Mouse (Mus musculus): ENCODE measurements around the gene Polr3h.
A peak's percentile ranks its signal among the peaks of the same experiment; 100 is the strongest.

The Polr3h gene

DNA sequence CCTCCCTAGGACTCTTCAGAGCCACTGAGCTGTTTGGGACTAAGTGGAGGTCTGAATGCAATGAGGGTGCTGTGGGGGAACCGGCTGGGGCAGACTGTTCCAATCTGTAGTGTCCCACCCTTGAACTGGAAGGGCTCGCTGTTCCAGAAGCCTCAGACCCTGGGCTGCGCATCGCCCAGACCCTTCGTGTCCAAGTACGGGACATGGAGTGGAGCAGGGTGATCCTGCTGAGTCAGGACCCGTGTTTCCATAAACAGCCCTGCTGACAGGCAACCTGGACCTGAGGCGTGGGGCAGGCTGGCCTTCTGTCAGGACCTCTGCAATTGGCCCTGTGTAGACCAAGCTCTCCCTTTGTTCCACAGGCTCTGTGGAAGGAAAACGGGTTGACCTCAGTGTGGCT is 79.3 kb downstream of the Polr3h start:
- DNase-seq (ENCODE audit: low spot score in 2 of 2): no peak

DNA sequence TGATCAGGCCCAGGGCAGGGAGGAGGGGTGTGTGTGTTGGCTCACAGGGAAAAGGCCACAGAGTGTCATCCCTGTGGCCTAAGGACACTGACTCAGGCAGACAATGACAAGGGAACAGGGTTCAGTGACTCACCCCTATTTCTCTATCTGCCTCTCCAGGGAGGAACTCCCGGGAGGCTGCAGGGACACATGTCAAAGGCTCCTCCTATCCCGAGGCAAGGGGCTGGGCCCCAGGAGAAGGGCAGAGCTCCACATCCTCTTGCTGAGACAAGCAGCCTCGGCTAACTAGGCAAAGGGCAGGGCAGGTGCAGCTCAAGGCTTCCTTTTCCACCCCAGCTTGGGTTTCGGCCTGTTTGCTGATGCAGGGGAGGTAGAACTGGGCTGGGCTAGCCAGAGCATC is 80.3 kb downstream of the Polr3h start:
- peak; percentile 80 for DNase-seq (ENCODE audit: low spot score in 2 of 2)

DNA sequence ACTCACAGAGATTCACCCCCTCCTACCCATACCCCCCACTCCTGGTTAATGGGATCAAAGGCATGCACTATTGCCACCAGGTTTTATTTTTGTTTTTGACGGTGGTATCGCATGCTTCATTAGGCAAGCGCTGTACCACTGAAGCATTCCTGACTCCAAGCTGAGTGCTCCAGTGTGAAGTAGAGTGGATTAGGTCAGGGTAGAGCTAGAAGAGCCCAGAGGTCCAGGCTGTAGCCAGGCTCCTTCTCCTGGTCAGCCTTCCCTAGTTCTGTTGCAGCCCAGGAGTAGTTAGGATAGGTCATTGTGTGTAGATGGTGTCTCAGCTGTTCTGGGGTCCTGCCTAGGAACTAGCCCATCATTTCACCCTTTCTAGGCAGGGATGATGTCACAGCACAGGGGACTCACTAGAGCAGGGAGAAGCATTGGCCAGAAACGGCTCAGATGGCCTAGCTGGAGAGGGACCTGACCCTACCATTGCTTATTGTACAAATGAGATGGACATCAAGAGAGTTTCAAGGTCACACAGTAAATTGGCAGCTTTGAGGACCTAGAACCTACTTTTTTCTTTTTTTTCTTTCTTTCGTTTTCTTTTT is 80.9 kb downstream of the Polr3h start:
- DNase-seq (ENCODE audit: low spot score in 2 of 2): no peak

DNA sequence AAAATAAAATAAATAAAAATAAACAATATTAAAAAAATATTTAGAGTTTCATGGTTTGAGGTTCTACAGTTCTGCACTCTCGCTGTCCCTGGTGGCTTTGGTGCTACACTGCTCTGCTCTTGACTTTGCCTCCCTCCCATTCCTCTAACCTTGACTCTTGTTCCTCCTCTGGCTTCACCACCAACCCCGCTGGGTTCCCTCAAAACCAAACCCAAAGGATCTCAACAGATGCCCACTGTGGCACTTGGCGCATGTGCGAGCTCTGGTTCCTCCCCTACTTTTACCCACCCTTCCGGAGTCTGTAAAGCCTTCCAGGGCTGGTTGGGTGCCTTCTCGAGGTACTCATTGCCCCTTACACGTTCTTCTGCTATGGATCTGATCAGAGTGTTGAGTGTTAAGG is 83.8 kb downstream of the Polr3h start:
- DNase-seq (ENCODE audit: low spot score in 2 of 2): no peak

DNA sequence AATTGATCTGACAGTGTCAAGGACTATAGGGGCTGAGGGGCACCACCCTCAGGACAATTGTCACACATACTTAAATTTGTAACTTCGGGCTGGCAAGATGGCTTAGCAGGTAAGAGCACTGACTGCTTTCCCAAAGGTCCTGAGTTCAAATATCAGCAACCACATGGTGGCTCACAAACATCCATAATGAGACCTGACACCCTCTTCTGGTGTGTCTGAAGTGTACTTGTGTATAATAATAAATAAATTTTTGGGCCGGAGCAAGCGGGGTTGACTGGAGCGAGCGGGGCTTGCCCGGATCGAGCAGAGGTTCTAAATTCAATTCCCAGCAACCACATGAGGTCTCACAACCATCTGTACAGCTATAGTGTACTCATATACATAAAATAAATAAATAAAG is 85.7 kb downstream of the Polr3h start:
- DNase-seq (ENCODE audit: low spot score in 2 of 2): no peak

DNA sequence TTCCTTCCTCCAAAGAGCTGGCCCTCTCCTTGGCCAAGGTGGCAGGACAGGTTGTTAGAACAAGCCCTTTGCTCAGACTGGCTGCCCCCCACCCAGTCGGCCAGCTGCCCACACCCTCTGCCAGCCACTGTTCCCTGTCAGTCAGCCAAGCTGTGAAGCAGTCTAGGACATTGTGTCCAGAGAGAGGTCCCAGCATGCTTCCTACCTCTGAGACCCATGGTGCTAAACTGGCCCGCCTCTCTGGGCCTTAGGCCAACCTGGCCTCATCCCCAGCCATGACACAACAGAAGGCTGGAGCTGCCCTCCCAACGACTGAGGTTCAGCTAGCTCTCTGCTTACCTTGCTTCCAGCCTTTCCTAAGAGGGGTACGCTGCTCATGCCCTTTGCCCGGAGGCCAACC is 86.4 kb downstream of the Polr3h start:
- DNase-seq (ENCODE audit: low spot score in 2 of 2): peak; percentile 95

DNA sequence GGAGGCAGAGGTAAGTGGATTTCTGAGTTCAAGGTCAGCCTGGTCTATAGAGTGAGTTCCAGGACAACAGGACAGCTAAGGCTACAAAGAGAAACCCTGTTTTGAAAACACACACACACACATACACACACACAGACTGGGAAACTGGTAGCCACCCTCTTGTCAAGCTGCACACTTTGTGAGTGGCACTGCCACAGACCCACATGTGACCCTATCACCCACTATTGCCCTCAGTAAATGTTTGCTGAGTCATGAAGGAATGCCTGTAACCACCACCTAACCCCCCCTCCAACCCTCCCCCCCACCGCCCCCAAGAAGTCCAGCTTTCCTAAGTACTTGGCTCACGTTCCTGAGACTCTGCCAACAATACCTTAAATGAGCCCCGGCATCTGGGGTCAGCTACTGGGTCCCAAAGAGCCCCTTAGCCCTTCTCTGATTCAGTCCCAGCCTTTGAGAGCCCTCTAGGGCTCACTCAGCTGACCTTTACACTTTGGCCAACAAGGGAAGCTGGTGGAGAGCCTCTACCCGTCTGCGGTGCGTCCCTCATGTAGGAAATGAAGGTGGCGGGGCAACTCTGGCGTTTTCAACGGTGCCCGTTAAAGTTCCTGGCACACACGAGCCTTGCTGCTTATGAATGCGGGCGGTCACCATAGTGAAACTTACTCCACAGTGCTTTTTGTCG is 87.3 kb downstream of the Polr3h start:
- DNase-seq (ENCODE audit: low spot score in 2 of 2): peak in 1 of 2 experiments; percentile 54

Measured in heart, adult 9 months (tissue).